Comparison of ENCODE assay signal across 8 mouse cellular contexts in genomic region chr11:43474225-43474774, GRCm38 (mm10). TPM values are rescaled to one million over a fixed set of nuclear protein-coding genes. Genes with fewer than 3 reads are reported as not detected.
DNase-seq lines count a peak whose midpoint lies in the region; ATAC-seq and TF ChIP-seq lines count a peak whose summit lies in the region.

Gene C1qtnf2, plus strand, starts transcription at chr11:43474276.

- peak within 1 kb of the TSS; percentile 13; the same call in 1 of the 2 replicates for H3K4me3 ChIP-seq in spleen, adult 2 months (ENCODE audit: extremely low read depth, insufficient read depth, insufficient read length)
- H3K4me3 ChIP-seq in kidney, postnatal 0 days (replicated peaks; ENCODE audit: low read depth, low read length) = peak within 1 kb of the TSS; percentile 27

- ATAC-seq in kidney, postnatal 0 days (replicated peaks; ENCODE audit: low FRiP score, low read depth) = peak; percentile 51
- ATAC-seq in megakaryocyte, adult 5-6 weeks (ENCODE audit: poor library complexity, severe bottlenecking) = peak; percentile 63

- no peaks in the 10 kb centered on the region; the same call in 1 of the 2 replicates for H3K4me1 ChIP-seq in spleen, adult 2 months (ENCODE audit: control insufficient read depth, insufficient read depth, insufficient read length)
- peaks cover 4% of the 10 kb centered on the region for H3K4me1 ChIP-seq in kidney, postnatal 0 days (replicated peaks; ENCODE audit: insufficient read depth, low read length)

- WGBS in spleen, adult 2 months = 11% methylated on average over 24 of the region's 24 CpGs
- WGBS in kidney, postnatal 0 days = 7% methylated on average over 24 of the region's 24 CpGs

- peak in 1 of 2 experiments; percentile 14 for DNase-seq in spleen, adult 2 months (ENCODE audit: low read depth in 1 of 2, low spot score in 2 of 2)
- no peak for DNase-seq in spleen, adult 18-20 months
- DNase-seq in embryo, embryonic 9.5 days (ENCODE audit: extremely low spot score) = peak; percentile 50
- DNase-seq in heart, adult 9 months (ENCODE audit: low spot score in 2 of 2) = peak; percentile 64
- DNase-seq in kidney, postnatal 0 days (ENCODE audit: low spot score) = peak; percentile 72
- DNase-seq in splenic B cell, adult 2 months (ENCODE audit: low read depth, low spot score) = peak; percentile 42
- DNase-seq in adipocyte (ENCODE audit: low spot score) = no peak

- no peak for TF ChIP-seq POLR2A in spleen, adult 2 months (IDR thresholded peaks at IDR 0.05; ENCODE audit: low read depth, low read length)

- no peak for TF ChIP-seq CTCF in spleen, adult 2 months (IDR thresholded peaks at IDR 0.05; ENCODE audit: extremely low read depth, insufficient read depth, insufficient read length, insufficient replicate concordance)
- no peak for TF ChIP-seq CTCF in kidney, postnatal 0 days (IDR thresholded peaks at IDR 0.05; ENCODE audit: low read depth)

- peak within 1 kb of the TSS; percentile 49; the same call in 1 of the 2 replicates for H3K9ac ChIP-seq in kidney, postnatal 0 days (ENCODE audit: low read depth, low read length)

- H3K9me3 ChIP-seq in kidney, postnatal 0 days (replicated peaks; ENCODE audit: low read length) = no peaks in the 10 kb centered on the region

- no peak within 1 kb of the TSS for H3K27ac ChIP-seq in spleen, adult 2 months (ENCODE audit: insufficient read depth, low read length)
- peak within 1 kb of the TSS; percentile 31; the same call in 1 of the 2 replicates for H3K27ac ChIP-seq in kidney, postnatal 0 days

- H3K27me3 ChIP-seq in spleen, adult 2 months (ENCODE audit: control insufficient read depth, insufficient read depth, low read length) = no peaks in the 10 kb centered on the region
- H3K27me3 ChIP-seq in kidney, postnatal 0 days (ENCODE audit: insufficient read depth, low read length) = no peaks in the 10 kb centered on the region
- H3K27me3 ChIP-seq in splenic B cell, adult 2 months (ENCODE audit: control insufficient read depth, insufficient read depth, low read length, poor library complexity, severe bottlenecking) = no peaks in the 10 kb centered on the region

- H3K36me3 ChIP-seq in spleen, adult 2 months (ENCODE audit: control insufficient read depth, insufficient read depth, low read length) = no peaks in the 10 kb centered on the region
- no peaks in the 10 kb centered on the region for H3K36me3 ChIP-seq in kidney, postnatal 0 days (ENCODE audit: insufficient read depth, low read length)
- H3K36me3 ChIP-seq in splenic B cell, adult 2 months (ENCODE audit: control insufficient read depth, insufficient read depth, low read length, poor library complexity, severe bottlenecking) = no peaks in the 10 kb centered on the region

- peak within 1 kb of the TSS; percentile 60 for H3K4me2 ChIP-seq in kidney, postnatal 0 days (ENCODE audit: low read length)

RNA-seq across cellular contexts. Expression of gene C1qtnf2, which starts in this region (rescaled TPM):
- 1.6 and 2.5 TPM in 2 replicates for polyA plus RNA-seq in spleen, adult 2 months (2012; rRNA removed)
- 27.2 and 28.0 TPM in 2 replicates for polyA plus RNA-seq in kidney, postnatal 0 days (2015; fragmentation: Nextera tagmentation; extraction: Ambion mirVana)
- not detected in 2 replicates for total RNA-seq in megakaryocyte, adult 5-6 weeks (2015)
- total RNA-seq in megakaryocyte, adult 5-6 weeks (2017) = not detected in 2 replicates

Comparison
In these comparisons a context has a peak if more than half of its experiments do, and no peak if none do; other contexts are left out.
1. Peak in ATAC-seq in megakaryocyte, adult 5-6 weeks; RNA of the gene not detected or under 1 TPM.
2. DNase-seq: peak in embryo, embryonic 9.5 days (single experiment), heart, adult 9 months (2 of 2), kidney, postnatal 0 days (single experiment) and splenic B cell, adult 2 months (single experiment); none in spleen, adult 18-20 months (0 of 2) and adipocyte (single experiment).